12 mouse cellular contexts compared by ENCODE assay signal in genomic region chr2:123532946-123533791, GRCm38 (mm10).
DNase-seq lines count a peak whose midpoint lies in the region; ATAC-seq lines count a peak whose summit lies in the region.
"Had no signal": no experiment of that assay in that cellular context is flagged by ENCODE, and none has a peak within 500 bp of the region (broad histone marks: within the 10 kb centered on the region; RNA-seq: fewer than 3 reads in every experiment).

No protein-coding gene starts in this region.

- H3K27me3 ChIP-seq in midbrain, embryonic 13.5 days: no peaks in the 10 kb centered on the region
- no peaks in the 10 kb centered on the region for H3K27me3 ChIP-seq in midbrain, embryonic 10.5 days (ENCODE audit: low read depth, poor library complexity, severe bottlenecking)
- H3K27me3 ChIP-seq in hindbrain, embryonic 13.5 days: no peaks in the 10 kb centered on the region
- H3K27me3 ChIP-seq: CH12.LX; embryonic facial prominence, embryonic 15.5 days; lung, embryonic 15.5 days had no signal

- H3K4me1 ChIP-seq in midbrain, embryonic 13.5 days (replicated peaks): peaks cover 11% of the 10 kb centered on the region; the same call in 1 of the 2 replicates
- no peaks in the 10 kb centered on the region for H3K4me1 ChIP-seq in midbrain, embryonic 10.5 days
- peaks cover 15% of the 10 kb centered on the region for H3K4me1 ChIP-seq in hindbrain, embryonic 13.5 days (replicated peaks)
- H3K4me1 ChIP-seq: embryonic facial prominence, embryonic 15.5 days; lung, embryonic 15.5 days had no signal

- no peak overlapping the region for H3K4me2 ChIP-seq in midbrain, embryonic 13.5 days (replicated peaks)
- peak overlapping the region; percentile 28 for H3K4me2 ChIP-seq in hindbrain, embryonic 13.5 days
- H3K4me2 ChIP-seq: embryonic facial prominence, embryonic 15.5 days; heart, embryonic 11.5 days; lung, embryonic 15.5 days had no signal

- DNase-seq in midbrain, embryonic 10.5 days (ENCODE audit: low spot score): no peak
- peak; percentile 29 to 31 for DNase-seq in left cerebral cortex, postnatal 25 days (ENCODE audit: low spot score in 2 of 2)
- peak; percentile 16 for DNase-seq in right cerebral cortex, postnatal 25 days
- no peak for DNase-seq in lung, postnatal 14 days
- DNase-seq in gastrocnemius, adult 8-10 months (ENCODE audit: low spot score in 2 of 2): no peak
- no peak for DNase-seq in cerebellum, adult 11 months

- H3K36me3 ChIP-seq in midbrain, embryonic 13.5 days: no peaks in the 10 kb centered on the region
- no peaks in the 10 kb centered on the region for H3K36me3 ChIP-seq in midbrain, embryonic 10.5 days
- H3K36me3 ChIP-seq in hindbrain, embryonic 13.5 days: no peaks in the 10 kb centered on the region
- H3K36me3 ChIP-seq: embryonic facial prominence, embryonic 15.5 days; lung, embryonic 15.5 days had no signal

- peak overlapping the region; percentile 61 for H3K27ac ChIP-seq in midbrain, embryonic 13.5 days
- no peak overlapping the region for H3K27ac ChIP-seq in midbrain, embryonic 10.5 days (replicated peaks)
- peak overlapping the region; percentile 71 for H3K27ac ChIP-seq in hindbrain, embryonic 13.5 days
- H3K27ac ChIP-seq: embryonic facial prominence, embryonic 15.5 days; lung, embryonic 15.5 days had no signal

- H3K9me3 ChIP-seq in midbrain, embryonic 13.5 days: no peaks in the 10 kb centered on the region
- no peaks in the 10 kb centered on the region for H3K9me3 ChIP-seq in midbrain, embryonic 10.5 days (replicated peaks)
- H3K9me3 ChIP-seq in hindbrain, embryonic 13.5 days: no peaks in the 10 kb centered on the region
- H3K9me3 ChIP-seq: embryonic facial prominence, embryonic 15.5 days; lung, embryonic 15.5 days had no signal

- ATAC-seq in midbrain, embryonic 13.5 days: no peak
- peak; percentile 86 for ATAC-seq in hindbrain, embryonic 13.5 days (ENCODE audit: low FRiP score)

- no peak overlapping the region for H3K4me3 ChIP-seq in midbrain, embryonic 13.5 days (replicated peaks)
- no peak overlapping the region for H3K4me3 ChIP-seq in midbrain, embryonic 10.5 days
- H3K4me3 ChIP-seq in hindbrain, embryonic 13.5 days: peak overlapping the region; percentile 7; the same call in 1 of the 2 replicates
- H3K4me3 ChIP-seq: embryonic facial prominence, embryonic 15.5 days; lung, embryonic 15.5 days had no signal

- WGBS in midbrain, embryonic 13.5 days: 71% methylated on average over 9 of the region's 9 CpGs
- WGBS in midbrain, embryonic 10.5 days: 83% methylated on average over 9 of the region's 9 CpGs
- WGBS in hindbrain, embryonic 13.5 days: 46% methylated on average over 9 of the region's 9 CpGs

- no peak overlapping the region for H3K9ac ChIP-seq in midbrain, embryonic 13.5 days (replicated peaks)
- no peak overlapping the region for H3K9ac ChIP-seq in hindbrain, embryonic 13.5 days
- H3K9ac ChIP-seq: embryonic facial prominence, embryonic 15.5 days; lung, embryonic 15.5 days had no signal

- intact Hi-C loops in left cerebral cortex, postnatal 25 days (cut with DNase I): no loop called here

Comparison
In these comparisons a context has a peak if more than half of its experiments do, and no peak if none do; other contexts are left out.
1. DNase-seq: peak in left cerebral cortex, postnatal 25 days (2 of 2) and right cerebral cortex, postnatal 25 days (single experiment); none in midbrain, embryonic 10.5 days (single experiment), lung, postnatal 14 days (single experiment), gastrocnemius, adult 8-10 months (0 of 2) and cerebellum, adult 11 months (single experiment).